Mouse (Mus musculus) right cerebral cortex, postnatal 4 days (tissue): Measurements from ENCODE around the gene Iqcf1.
A peak's percentile ranks its signal among the peaks of the same experiment; 100 is the strongest.

Experiments used
- DNase-seq: peaks from one replicate; pipeline ENCODE4 v3.0.0-alpha.2; 2022

Gene Iqcf1

GRCm38 (mm10) chr9:106499667-106500066 lies at the start of gene Iqcf1:
Iqcf1 (plus strand) TSS chr9:106499967.
- DNase-seq = no peak

GRCm38 (mm10) chr9:106450661-106451060 lies 49.1 kb upstream of the Iqcf1 start:
- DNase-seq = no peak

DNA sequence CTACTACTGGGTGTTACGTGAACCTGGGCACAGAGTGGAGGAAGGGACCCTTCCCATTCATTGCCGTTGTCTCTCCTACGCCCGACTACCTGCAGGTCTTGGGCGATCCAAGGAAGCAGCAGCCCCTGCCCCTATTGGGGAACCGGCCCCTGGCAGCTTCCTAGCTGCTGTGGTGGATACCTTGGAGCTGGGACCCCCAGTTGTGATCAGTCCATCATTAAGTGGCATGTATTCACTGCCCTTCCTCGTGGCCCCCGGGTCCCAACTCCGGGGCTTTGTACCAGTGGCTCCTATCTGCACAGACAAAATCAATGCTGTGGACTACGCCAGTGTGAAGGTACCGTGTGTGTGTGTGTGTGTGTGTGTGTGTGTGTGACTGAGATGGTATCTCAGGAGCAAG lies 48.5 kb upstream of the Iqcf1 start:
- DNase-seq = no peak

- no peak for DNase-seq
Observed at GRCm38 (mm10) chr9:106451899-106452298, 47.9 kb upstream of the Iqcf1 start.

DNA sequence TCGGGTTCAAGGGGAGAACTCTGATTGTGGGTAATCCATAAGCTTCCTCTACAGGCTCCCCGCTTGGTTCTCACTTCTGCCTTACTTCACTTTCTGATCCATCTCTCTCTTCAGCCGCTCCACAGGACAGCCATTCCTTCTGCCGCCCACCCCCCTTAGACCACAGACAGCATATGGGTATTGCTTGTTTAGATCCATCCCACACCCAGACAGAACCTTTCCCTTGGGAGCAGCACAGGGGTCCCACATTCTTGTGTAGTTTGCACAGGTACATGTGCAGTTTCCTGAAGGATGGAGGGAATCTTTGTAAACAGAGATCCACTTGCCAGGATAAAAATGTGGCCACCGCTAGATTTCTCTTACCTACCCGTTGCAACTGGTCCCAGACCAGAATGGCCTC lies 47.4 kb upstream of the Iqcf1 start:
- no peak for DNase-seq

DNA sequence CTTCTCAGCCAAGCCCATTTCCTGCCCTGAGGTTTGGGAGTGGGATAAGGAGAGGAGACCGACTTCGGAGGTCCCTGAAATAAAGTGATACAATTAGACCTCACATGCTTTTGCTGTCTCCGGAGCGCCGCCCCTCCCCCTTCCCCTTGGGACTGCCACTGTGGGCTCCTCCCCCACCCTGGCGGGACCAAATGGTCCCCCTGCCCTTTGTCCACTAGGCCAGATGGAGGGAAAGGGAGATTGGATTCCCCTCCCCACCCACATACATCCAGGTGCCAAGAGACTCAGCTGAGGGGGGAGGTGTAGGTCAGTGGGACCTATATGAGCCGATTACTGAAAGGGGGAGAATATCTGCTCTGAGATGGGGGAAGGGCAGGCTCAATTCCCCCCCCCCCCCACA lies 46.9 kb upstream of the Iqcf1 start:
- peak; percentile 70 for DNase-seq

DNA sequence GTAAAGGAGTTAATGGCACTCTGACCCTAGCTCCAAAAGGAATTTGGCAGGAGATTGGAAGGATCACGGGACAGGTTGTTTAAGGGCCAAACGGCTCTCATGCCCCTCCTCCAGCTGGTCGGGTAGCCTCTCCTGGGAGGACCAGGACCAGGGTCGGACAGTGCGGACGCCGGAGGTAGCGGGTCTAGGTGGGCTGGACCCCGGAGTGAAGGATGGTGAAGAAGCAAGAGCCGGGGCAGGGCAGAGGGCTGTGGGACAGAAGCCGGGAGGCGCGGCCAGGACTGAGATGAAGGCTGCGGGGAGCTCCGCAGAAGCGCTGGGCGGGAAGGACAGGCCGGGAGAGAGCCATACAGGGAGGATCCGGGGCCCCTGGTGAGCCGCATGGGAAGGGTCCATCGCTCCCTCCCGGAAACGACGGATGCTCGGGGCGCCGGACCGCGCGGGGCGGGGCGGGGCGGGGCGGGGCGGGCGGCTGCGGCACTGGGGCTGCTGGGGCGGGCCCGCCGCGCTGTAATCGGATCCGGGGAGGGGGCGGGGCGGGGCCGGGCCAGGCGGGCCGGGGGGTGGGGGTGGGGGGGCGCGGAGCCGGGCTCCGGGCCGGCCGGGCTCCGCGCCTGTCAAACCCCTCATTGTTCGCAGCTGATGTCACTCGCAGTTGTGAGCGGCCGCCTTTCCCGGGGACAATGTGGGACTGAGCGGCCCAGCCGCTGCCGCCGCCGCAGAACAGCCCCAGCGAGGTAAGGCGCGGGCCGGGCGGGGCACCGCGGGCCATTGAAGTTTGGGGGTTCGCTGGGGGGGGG lies 46.3 kb upstream of the Iqcf1 start, which contains the start of gene Pcbp4:
Pcbp4 (plus strand) TSS at position 21 of the 800 bp plus-strand sequence.
- DNase-seq = peak; percentile 68

- no peak for DNase-seq
Observed at GRCm38 (mm10) chr9:106454071-106454761, 45.6 kb upstream of the Iqcf1 start.

- no peak for DNase-seq
Observed at GRCm38 (mm10) chr9:106454888-106455681, 44.7 kb upstream of the Iqcf1 start.

- peak; percentile 53 for DNase-seq
Observed at GRCm38 (mm10) chr9:106456325-106457162, 43.2 kb upstream of the Iqcf1 start.

DNA sequence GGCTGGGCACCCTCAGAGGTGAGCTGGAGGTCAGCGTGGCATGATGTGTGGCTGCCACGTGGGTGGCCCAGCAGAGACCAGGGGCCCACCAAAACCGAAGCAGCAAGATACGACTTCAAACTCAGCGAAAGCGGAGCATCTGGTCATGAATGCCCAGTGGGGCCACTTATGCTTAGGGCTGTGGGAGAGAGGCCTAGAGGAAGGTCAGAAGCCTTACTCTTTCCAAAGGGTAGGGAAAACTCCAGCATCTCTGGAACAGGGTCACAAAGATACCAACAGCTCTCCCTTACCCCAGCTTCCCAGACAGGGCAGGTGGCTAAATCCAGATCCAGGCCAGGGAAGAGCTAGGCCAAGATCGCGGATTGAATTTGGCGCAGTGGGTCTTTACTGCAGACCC lies 42.6 kb upstream of the Iqcf1 start:
- DNase-seq = no peak

DNA sequence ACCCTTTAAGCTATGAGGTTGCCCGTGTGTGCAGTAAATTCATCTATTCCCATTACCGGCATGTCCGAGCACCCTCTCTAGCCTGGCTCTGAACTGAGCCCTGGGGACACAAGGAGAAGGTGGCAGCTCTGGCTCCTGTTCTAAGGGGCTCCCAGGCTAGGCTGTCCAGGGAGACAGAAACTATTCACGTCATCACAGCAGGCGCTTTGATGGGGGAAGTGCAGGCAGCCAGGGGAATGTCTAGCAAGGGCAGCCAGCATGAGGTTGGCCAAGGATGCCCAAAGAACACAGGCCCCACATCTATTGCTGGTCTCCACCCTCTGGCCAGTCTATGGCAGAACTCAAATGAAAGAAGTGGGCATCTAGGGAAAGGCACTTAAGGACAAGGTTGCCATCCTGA lies 41.8 kb upstream of the Iqcf1 start:
- DNase-seq = no peak

DNA sequence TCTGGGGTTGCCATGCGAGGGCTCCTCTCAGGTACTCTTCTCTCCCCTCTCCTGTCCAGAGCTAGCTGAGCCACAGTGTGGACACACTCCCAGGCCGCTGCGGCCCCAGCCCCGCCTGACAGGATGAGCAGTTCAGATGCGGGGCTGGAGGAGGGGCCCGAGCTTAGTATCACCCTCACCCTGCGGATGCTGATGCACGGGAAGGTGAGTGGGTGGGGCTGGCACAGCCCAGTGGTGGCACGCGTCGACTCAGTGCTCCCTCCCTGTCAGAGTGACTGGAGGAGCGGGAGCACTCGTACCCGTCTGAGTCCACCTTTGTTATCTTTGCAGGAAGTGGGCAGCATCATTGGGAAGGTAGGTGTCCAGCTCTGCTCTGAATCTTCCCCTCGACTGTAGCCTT lies 39.8 kb upstream of the Iqcf1 start:
- DNase-seq = no peak

DNA sequence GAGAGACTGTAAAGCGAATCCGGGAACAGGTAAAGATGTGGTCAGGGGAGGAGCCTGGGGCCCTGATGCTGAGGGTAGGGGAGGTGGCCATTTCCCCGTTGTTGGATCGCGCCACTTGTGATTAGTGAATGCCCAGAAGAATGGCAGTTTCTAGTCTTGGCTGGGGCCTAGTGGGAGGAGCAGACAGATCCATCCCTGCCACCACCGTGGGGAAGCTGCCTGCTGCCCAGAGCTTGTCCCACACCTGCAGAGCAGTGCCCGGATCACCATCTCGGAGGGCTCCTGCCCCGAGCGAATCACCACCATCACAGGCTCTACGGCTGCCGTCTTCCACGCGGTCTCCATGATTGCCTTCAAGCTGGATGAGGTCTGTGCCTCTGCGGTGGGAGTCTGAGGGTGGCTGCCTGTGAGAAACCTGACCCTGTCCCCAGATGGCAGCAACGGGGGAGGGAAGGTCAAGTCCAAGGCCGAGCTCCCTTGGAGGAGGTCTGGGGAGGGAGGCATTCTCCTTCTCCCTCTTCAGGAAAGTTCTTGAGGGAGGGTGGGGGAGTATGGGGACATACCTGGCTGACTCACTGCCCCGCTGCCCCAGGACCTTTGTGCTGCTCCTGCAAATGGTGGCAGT lies 39.3 kb upstream of the Iqcf1 start:
- no peak for DNase-seq

- DNase-seq = no peak
Observed at GRCm38 (mm10) chr9:106461026-106461415, 38.7 kb upstream of the Iqcf1 start.

DNA sequence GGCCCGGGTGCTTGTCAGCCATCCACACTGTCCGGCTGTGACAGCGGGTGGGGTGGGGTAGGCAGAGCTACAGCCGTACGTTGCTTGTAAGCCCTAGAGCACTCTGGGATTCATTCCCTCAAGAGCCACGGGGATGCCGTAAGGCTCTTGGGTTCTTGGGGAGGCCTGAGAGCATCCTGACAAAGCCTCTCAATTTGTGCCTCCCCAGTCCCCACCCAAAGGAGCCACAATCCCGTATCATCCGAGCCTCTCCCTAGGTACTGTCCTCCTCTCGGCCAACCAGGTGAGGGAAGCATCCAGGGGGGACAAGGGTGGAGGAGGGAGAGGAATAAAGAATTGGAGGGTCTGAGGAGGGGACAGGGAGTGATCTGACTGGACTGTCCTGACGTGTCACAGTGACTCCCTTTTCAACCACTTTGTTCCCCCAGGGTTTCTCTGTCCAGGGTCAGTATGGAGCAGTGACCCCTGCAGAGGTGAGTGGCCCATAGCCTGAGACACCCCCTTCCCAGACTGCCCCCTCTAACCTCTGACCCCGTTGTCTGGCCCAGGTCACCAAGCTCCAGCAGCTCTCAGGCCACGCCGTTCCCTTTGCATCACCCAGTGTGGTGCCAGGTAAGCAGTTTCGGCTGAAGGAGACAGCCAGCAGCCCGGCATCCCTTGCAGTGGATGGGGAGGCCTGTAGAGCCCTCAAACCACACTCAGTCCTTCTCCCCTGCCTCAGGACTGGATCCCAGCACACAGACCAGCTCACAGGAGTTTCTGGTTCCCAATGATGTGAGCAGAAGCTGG lies 37.9 kb upstream of the Iqcf1 start:
- DNase-seq = no peak

- no peak for DNase-seq
Observed at GRCm38 (mm10) chr9:106462430-106462800, 37.4 kb upstream of the Iqcf1 start.

DNA sequence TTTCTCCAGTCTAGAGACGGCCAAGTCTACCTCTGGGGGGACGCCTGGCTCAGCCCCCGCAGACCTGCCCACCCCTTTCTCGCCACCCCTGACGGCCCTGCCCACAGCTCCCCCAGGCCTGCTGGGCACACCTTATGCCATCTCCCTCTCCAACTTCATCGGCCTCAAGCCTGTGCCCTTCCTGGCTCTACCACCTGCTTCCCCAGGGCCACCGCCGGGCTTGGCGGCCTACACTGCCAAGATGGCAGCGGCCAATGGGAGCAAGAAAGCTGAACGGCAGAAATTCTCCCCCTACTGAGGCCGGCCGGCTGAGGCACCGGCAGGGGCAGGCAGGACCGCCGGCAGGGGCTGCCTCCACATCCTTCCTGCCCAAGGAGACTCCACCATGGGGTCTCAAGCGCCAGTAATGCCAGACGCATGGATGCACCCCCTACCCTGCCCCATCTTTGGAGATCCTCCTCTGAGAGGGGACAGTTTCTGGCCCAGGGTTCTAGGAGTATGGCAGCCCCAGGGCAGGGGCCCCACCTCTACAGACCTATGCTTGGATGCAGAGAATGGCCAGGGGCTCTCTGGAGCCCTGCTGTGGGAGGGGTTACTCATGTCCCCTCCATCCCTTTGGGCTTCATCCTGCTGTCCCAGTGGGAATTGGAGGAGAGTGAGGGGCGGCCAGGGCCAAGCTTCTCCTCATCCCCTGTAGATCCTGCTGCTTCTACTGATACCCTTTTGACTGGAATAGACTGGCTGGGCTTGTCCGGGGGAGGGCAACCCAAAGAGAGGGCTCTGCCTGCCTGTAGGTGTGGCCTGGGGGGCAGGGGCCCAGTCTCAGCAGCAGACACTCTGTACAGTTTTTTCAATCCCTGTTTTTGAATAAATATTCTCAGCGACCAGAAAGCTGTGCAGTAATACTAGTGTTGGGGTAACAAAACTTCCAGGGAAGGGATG lies 36.4 kb upstream of the Iqcf1 start:
- no peak for DNase-seq

GRCm38 (mm10) chr9:106464751-106465541 lies 34.8 kb upstream of the Iqcf1 start:
- DNase-seq = peak; percentile 79
